Mouse (Mus musculus) embryonic fibroblast, embryonic 13.5 days (primary cell): Measurements from ENCODE around the gene Cacna1c. TPM values are rescaled to one million over a fixed set of nuclear protein-coding genes. Genes with fewer than 3 reads are reported as not detected.
A peak's percentile ranks its signal among the peaks of the same experiment; 100 is the strongest.

Experiments used
- H3K27ac ChIP-seq: 2 replicates; pipeline ENCODE4 v1.5.1; 2012; ENCODE audit warnings: low read length, control low read depth, inconsistent platforms; ENCODE audit not compliant: insufficient read depth
- H3K4me1 ChIP-seq: 2 replicates; pipeline ENCODE4 v1.6.1; 2011; ENCODE audit warnings: low read length; ENCODE audit not compliant: control insufficient read depth, insufficient read depth
- H3K4me3 ChIP-seq: 2 replicates; pipeline ENCODE4 v1.5.1; 2011; ENCODE audit warnings: mild to moderate bottlenecking, control low read depth, low read length; ENCODE audit not compliant: insufficient read depth
- CTCF ChIP-seq: IDR thresholded peaks from 2 replicates; pipeline ENCODE4 v1.5.1; 2011; ENCODE audit warnings: mild to moderate bottlenecking, control low read depth, low read length, moderate library complexity, borderline replicate concordance; ENCODE audit not compliant: insufficient read depth
- POLR2A ChIP-seq: IDR thresholded peaks from 2 replicates; pipeline ENCODE4 v1.6.1; 2011; ENCODE audit warnings: low read depth, mild to moderate bottlenecking, control low read depth, low read length, moderate library complexity
- polyA plus RNA-seq: library from polyadenylated mRNA; stranded (reverse); fragments of >200 nt; gene quantifications from 2 replicates; pipeline ENCODE4 v1.2.4, GENCODE M21; 2011; ENCODE audit warnings: low read depth; ENCODE audit not compliant: missing spikeins, insufficient read length

Cacna1c gene
- polyA plus RNA-seq, 1 experiment = 40.7 TPM

DNA sequence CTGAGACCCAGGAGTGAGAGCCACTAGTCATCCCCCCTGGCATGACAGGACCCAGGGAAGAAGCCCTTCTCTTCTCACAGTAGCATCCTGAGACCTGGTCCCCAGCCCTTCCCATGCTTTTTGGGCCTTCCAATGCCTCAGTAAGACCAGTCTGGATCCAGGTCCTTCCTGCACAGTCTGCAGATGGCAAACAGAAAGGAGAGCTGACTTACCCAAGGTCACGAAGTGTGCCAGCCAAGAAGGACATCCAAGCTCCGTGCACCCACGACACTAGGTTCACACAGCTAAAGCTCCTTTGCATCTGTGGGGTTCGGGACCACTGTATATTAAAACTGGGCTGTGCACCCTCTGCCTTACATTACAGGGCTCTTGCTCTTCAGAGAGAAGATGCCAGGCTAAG is 252.1 kb downstream of the Cacna1c start:
- Histone ChIP-seq H3K27ac (no peak overlapping the region), H3K4me1 (peaks cover 7% of the 10 kb centered on the region; the same call in 1 of the 2 replicates), H3K4me3 (no peak overlapping the region)
- TF ChIP-seq CTCF (no peak), POLR2A (no peak)

DNA sequence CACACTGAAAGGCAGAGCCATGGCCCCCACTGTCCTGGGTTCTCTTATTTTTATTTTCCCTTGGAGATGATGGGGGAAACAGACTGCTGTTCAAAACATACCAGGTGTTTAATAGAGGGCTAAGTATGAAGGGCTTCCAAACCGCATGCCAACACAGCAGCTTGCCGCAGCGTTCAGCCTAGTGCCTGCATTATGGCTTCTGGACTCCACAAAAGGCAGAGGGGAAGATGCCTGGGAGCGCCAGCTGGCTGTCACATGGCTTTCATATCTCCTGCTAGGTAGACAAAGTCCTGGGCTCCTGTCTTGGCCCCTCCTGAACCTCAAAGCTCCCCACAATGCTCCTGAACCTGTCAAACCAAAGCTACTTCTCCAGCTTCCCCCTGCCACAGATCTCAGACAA is 254.4 kb downstream of the Cacna1c start:
- Histone ChIP-seq H3K4me3 (no peak overlapping the region), H3K4me1 (peaks cover under 1% of the 10 kb centered on the region; the same call in 1 of the 2 replicates), H3K27ac (no peak overlapping the region)
- TF ChIP-seq POLR2A (no peak), CTCF (no peak)

DNA sequence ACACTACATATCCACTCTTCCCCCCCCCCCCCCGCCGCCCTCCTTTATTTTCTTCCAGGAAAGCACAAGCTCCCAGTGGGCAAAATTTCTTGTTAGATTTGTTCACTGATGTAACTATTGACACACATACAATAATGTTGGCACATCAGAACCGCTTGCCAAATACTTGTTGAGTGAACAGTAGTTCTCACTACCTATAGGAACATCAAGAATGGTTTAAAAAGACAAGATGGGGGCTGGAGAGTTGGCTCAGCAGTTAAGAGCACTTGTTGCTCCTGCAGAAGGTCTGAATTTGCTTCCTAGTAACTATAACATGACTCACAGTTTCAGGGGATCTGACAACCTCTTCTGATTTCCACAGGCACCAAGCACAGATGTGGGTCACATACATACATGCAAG is 255.2 kb downstream of the Cacna1c start:
- H3K27ac ChIP-seq = no peak overlapping the region
- no peak overlapping the region for H3K4me3 ChIP-seq
- TF ChIP-seq POLR2A = no peak
- TF ChIP-seq CTCF = no peak
- H3K4me1 ChIP-seq = peaks cover 1% of the 10 kb centered on the region; the same call in 1 of the 2 replicates

DNA sequence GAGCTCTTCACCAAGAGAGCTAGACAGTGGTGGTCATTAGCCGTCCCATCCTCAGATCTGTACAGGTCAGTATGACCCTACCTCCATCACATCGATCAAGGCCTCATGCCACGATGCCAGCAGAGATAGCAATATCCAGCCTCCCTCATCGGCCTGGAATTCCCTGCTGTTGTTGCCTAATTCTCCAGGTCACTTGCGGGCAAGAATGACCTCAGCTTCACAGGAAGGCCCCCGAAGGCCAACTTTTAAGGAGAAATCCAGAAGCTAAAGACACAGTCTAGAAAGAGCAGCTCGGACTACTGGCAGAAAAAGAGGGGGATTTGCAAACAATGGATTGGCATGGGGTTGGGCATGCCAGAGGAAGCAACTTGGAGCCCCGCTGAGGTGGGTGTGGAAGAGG is 256.6 kb downstream of the Cacna1c start:
- H3K4me1 ChIP-seq = peaks cover 4% of the 10 kb centered on the region; the same call in 1 of the 2 replicates
- H3K27ac ChIP-seq = no peak overlapping the region

DNA sequence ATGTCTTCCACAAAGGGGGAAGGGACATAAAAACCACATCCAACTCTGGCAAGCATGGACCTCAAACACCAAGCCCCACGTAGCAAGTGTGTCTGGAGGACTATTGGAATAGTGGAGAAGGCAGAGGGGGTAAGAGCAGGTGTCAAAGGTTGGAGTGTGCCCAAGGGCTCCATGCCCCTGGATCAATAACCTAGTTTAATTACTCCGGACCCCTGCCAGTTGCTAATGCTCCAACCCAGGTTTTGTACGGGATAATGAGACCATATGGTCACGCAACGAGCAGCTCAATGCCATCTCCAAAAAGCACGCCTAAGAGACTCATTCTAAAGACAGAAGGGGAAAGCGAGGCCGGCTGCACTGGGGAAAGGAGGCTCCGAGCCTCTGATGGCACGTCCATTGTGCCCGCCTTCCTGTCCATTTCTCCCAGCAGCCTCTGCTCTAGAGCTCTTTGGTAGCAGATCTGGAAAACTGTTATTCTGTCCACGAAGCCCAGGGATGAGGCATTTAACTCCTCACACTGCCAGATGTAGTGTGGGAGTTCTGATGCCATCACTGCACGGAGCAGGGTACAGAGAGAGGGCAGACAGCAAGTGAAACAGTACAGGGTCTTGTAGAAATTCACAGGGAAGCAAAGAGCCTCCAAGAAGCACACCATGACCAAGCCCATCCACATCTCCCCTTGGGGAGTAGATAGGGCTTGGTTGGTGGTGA is 257.7 kb downstream of the Cacna1c start:
- Histone ChIP-seq H3K27ac (no peak overlapping the region), H3K4me1 (peaks cover 4% of the 10 kb centered on the region; the same call in 1 of the 2 replicates)
- TF ChIP-seq CTCF = no peak
- no peak for TF ChIP-seq POLR2A

More for the DNA sequence above, 256.6 kb downstream of the Cacna1c start:
- TF ChIP-seq POLR2A = no peak
- no peak for TF ChIP-seq CTCF
- no peak overlapping the region for H3K4me3 ChIP-seq

DNA sequence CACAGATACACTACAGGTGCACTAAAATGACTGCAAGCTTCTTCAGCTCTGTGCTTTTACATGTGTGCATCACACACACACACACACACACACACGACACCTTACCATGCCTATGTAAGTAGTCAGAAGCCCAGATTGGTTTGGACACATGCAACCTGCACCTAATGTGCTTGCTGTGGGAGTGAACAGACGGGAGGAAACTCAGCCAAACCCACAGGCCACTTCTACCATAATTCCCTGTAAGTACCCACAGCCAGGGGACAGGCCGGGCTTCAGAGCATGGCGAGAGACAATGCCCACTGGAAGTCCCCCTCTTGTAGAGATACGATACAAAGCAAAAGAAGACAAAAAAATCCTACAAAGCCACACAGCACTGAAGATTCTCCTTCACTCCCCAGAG is 258.7 kb downstream of the Cacna1c start:
- Histone ChIP-seq H3K4me3 (no peak overlapping the region), H3K4me1 (peaks cover 4% of the 10 kb centered on the region; the same call in 1 of the 2 replicates), H3K27ac (no peak overlapping the region)
- TF ChIP-seq POLR2A = no peak

More for the DNA sequence above, 257.7 kb downstream of the Cacna1c start:
- H3K4me3 ChIP-seq = no peak overlapping the region

DNA sequence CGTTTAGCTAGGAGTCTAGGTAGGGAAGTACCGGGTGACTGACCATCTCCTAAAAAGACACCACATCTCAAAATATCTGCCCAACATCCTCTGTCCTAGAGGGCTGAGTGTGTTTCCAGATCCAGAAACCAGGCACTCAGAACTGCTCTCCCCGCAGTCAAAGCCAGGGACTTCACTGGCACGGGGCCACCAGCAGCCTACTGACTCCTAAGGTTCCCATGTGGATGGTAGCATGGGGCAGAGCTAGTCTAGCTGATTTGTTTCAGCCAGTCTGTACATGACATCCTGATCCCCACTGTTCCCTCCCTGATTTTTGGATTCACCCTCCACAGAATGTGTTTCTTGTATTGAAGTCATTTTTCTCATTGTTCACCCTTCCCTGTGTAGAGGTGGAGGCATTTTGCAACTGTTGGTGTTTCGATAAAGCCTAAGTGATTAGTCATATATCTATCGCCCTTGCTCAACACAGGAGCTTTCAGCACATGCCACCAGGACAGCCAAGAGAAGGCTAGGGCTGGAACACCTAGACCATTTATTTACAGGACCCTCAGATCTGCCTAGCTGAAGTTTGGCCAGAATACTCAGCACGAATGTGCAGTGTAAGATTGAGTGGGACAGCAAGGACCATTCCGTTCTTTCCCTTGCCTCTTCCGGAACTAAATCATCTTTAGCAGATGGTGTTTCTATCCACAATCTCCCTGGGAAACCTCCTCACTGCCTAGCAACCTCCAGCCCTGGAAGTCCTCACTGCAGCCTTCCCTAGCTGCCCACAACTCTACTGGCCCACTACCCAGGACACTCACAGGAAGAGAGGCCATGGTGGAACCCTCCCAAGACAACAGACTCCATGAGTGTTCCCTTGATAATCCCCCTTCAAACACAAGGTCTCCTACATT is 260.4 kb downstream of the Cacna1c start:
- Histone ChIP-seq H3K4me3 (no peak overlapping the region), H3K4me1 (peaks cover 4% of the 10 kb centered on the region; the same call in 1 of the 2 replicates), H3K27ac (peak overlapping the region; percentile 43)
- no peak for TF ChIP-seq POLR2A
- no peak for TF ChIP-seq CTCF

DNA sequence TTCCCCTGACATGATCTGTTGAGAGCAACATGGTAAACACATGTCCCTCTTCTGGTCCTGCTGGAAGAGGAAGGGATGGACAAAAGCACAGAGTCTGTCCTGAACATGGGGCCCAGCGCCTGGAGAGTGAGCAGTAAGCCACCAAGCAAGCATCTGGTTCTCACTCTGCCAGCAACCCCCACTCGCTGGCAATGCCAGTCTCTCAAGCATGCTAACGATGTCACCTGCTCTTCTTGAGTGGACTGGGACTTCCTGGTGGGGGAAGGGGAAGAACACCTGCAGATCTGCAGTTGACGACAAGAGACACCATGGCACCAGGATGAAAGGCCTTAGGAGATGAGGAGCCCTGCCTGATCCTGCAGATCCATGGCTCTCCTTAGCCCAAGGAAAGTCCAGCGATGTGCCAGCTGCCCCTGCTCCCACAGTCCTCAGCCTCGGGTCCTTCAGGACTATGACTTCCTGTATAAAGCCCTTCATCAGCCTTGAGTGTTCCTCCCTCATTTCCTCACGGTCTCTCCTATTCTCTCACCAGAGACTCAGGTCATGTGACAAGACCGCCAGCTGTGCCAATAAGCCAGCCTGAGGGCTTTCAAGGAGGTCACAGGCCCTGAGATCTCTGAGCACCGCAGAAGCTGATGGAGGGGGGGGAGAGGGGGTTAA is 261.8 kb downstream of the Cacna1c start:
- Histone ChIP-seq H3K4me3 (no peak overlapping the region), H3K4me1 (peaks cover 4% of the 10 kb centered on the region; the same call in 1 of the 2 replicates), H3K27ac (no peak overlapping the region)
- TF ChIP-seq CTCF (no peak), POLR2A (no peak)

DNA sequence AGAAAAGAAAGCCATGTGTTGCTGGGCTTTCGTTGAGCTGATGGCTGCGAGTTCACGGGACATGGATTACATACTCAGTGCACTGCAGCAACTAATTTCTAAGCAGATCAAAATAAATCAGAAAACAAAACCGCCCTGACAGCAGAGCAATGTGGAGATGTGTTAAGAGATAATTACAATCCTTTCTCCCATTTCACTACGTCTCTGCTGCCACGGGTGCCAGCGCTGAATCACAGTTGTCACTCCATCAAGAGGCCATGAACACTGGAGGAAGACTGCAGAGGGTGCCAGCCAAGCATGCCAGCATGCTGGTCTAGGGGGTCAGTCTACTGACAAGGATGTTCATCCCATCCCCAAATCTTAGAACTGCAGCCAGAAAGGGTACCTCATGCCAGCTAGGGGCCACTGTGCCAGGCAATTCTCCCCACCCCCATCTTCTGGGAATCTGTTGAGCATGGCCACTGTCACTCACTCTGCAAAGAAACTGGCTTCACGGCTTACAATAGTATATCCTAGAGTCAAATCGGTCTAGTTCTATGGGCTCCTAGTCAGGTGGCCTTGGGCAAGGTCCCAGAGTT is 263.1 kb downstream of the Cacna1c start:
- no peak overlapping the region for H3K27ac ChIP-seq
- H3K4me3 ChIP-seq = no peak overlapping the region
- peaks cover 4% of the 10 kb centered on the region; the same call in 1 of the 2 replicates for H3K4me1 ChIP-seq
- TF ChIP-seq CTCF = no peak
- TF ChIP-seq POLR2A = no peak

DNA sequence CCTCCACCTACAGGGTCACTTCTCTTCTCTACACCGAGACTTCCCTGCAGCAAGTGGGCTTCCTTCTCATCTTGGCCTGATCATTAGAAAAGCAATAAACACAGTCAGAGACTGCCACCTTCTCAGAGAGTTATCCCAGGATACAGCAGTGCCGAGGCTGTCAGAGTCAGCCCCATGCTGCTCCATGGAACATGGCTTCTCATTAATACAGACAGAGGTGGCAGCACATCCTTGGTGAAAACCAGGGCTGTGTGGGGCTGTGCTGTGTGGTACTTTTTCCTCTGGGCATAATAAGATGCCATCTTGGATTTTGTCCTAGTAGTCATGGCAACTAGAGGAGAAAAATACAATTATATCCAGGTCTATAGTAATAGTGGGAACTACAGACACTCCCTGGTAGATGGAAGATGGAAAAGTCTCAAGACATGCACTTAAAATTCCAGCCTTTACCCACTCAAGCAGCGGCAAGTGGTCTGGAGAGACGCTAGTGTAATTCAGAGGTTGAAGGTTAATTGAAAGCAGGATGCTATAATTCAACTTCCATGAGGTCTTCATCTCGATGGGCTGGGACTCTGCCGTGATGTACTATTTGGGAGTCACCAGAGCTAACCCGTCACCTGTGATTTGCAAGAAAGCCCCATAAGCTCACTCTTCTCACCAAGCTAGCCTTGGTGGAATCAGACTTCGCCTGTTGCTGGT is 264.1 kb downstream of the Cacna1c start:
- H3K4me1 ChIP-seq = peaks cover 4% of the 10 kb centered on the region; the same call in 1 of the 2 replicates

More for the DNA sequence above, 264.1 kb downstream of the Cacna1c start:
- Histone ChIP-seq H3K27ac (no peak overlapping the region), H3K4me3 (no peak overlapping the region)
- no peak for TF ChIP-seq POLR2A
- TF ChIP-seq CTCF = no peak
